Mouse (Mus musculus): ENCODE data around the gene Iqca. TPM values are rescaled to one million over a fixed set of nuclear protein-coding genes. Genes with fewer than 3 reads are reported as not detected.

The Iqca gene
- polyA plus RNA-seq, 1 experiment from 2014 or later = 0.16 TPM

DNA sequence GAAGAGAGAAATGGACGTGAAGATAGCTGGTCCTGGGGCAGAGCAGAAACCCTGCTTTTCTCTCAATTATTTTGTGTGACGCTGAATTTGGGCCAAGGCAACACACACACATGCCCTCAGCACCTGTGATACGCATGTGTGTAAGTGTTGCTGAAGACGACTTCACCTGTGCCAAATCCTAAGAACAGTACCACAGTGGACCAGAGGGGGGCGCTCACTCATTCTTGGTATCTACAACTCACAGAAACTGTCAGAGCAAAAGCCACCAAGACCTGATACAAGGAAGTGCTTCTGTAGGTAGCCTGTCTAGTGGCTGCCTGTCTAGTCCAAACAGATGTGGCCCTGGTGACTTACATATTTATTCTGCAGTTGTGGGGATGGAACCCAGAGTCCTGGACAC, 139.9 kb downstream of the Iqca start:
- H3K36me3 ChIP-seq (ENCODE audit: control insufficient read depth, insufficient read depth) = no peaks in the 10 kb centered on the region
- no peak overlapping the region for H3K27ac ChIP-seq (ENCODE audit: low read length)
- ATAC-seq (replicated peaks; ENCODE audit: extremely low read depth, insufficient read depth, low FRiP score) = no peak
- H3K9ac ChIP-seq (ENCODE audit: low read length) = no peak overlapping the region
- no peak overlapping the region for H3K4me2 ChIP-seq (ENCODE audit: low read depth, low read length)
- WGBS = 79% methylated on average over 5 of the region's 5 CpGs
- peaks cover 4% of the 10 kb centered on the region; the same call in 1 of the 2 replicates for H3K9me3 ChIP-seq (replicated peaks; ENCODE audit: control insufficient read depth, low read length)
- peaks cover 3% of the 10 kb centered on the region; the same call in 1 of the 2 replicates for H3K4me1 ChIP-seq (ENCODE audit: control insufficient read depth, insufficient read depth, low read length)
- no peaks in the 10 kb centered on the region for H3K27me3 ChIP-seq (ENCODE audit: control insufficient read depth, insufficient read depth, low read length)
- H3K4me3 ChIP-seq (ENCODE audit: low read length) = no peak overlapping the region

DNA sequence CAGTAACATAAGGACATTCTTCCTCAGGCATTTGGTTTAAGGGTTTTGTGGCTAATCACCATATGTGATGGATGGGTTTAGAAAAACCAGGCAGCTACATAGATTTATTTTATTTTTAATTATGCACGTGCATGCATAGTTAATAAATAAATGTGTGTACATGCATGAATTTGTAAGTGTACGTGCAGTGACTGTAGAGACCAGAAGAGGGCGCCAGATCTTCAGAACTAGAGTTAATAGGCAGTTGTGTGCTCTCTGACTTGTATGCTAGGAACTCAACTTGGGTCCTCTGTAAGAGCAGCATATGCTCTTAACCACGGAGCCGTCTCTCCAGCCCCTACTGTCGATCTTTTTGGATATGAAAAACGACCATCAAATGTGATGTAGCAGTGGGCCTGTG, 140.4 kb downstream of the Iqca start:
- H3K4me1 ChIP-seq (ENCODE audit: control insufficient read depth, insufficient read depth, low read length) = peaks cover 3% of the 10 kb centered on the region; the same call in 1 of the 2 replicates
- no peak overlapping the region for H3K4me2 ChIP-seq (ENCODE audit: low read depth, low read length)
- H3K27ac ChIP-seq (ENCODE audit: low read length) = no peak overlapping the region
- H3K9ac ChIP-seq (ENCODE audit: low read length) = no peak overlapping the region
- no peak overlapping the region for H3K4me3 ChIP-seq (ENCODE audit: low read length)
- peaks cover 4% of the 10 kb centered on the region; the same call in 1 of the 2 replicates for H3K9me3 ChIP-seq (replicated peaks; ENCODE audit: control insufficient read depth, low read length)
- H3K36me3 ChIP-seq (ENCODE audit: control insufficient read depth, insufficient read depth) = no peaks in the 10 kb centered on the region
- H3K27me3 ChIP-seq (ENCODE audit: control insufficient read depth, insufficient read depth, low read length) = no peaks in the 10 kb centered on the region
- ATAC-seq (replicated peaks; ENCODE audit: extremely low read depth, insufficient read depth, low FRiP score) = no peak
- 66% methylated on average over 7 of the region's 7 CpGs for WGBS

DNA sequence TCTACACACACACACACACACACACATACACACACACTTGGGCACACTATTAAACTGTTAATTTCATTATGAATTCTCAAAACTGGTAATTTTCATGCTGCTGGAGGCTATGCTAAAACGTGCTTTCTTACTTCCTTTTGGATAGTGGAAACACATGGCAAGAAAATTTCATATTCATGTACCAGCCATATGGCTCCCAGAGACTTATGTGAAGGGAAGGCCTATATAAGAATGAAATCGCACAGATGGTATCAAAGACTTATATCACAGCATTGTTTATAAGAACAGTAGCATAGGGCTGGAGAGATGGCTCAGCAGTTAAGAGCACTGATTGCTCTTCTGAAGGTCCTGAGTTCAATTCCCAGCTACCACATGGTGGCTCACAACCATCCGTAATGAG, 141.0 kb downstream of the Iqca start:
- no peaks in the 10 kb centered on the region; the same call in 1 of the 2 replicates for H3K4me1 ChIP-seq (ENCODE audit: control insufficient read depth, insufficient read depth, low read length)
- H3K4me3 ChIP-seq (ENCODE audit: low read length) = no peak overlapping the region
- no peaks in the 10 kb centered on the region for H3K36me3 ChIP-seq (ENCODE audit: control insufficient read depth, insufficient read depth)
- no peak overlapping the region for H3K4me2 ChIP-seq (ENCODE audit: low read depth, low read length)
- WGBS = 78% methylated on average over 3 of the region's 3 CpGs
- H3K9me3 ChIP-seq (replicated peaks; ENCODE audit: control insufficient read depth, low read length) = peaks cover 4% of the 10 kb centered on the region; the same call in 1 of the 2 replicates
- H3K9ac ChIP-seq (ENCODE audit: low read length) = no peak overlapping the region
- no peak overlapping the region for H3K27ac ChIP-seq (ENCODE audit: low read length)
- no peak for ATAC-seq (replicated peaks; ENCODE audit: extremely low read depth, insufficient read depth, low FRiP score)
- no peaks in the 10 kb centered on the region for H3K27me3 ChIP-seq (ENCODE audit: control insufficient read depth, insufficient read depth, low read length)

DNA sequence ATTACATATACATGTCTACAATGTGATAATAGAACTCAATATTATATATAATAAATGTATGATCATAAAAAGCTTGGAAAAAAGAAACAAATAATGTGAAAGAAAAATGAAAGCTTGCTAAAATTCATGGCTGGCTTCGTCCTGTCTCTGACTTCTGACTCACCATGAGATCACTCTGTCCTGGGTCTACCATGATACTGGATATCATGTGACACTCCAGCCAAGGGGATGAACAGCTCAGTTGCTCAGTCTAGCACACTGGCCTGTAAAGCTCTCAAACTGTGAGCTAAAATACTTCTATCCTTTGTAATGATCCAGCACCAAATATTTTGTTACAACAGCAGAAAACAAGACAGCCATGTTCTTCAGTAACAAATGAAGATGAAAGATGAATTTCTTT, 143.1 kb downstream of the Iqca start:
- Histone ChIP-seq H3K27ac (ENCODE audit: low read length) (no peak overlapping the region), H3K4me2 (ENCODE audit: low read depth, low read length) (no peak overlapping the region), H3K27me3 (ENCODE audit: control insufficient read depth, insufficient read depth, low read length) (no peaks in the 10 kb centered on the region), H3K9ac (ENCODE audit: low read length) (no peak overlapping the region), H3K9me3 (replicated peaks; ENCODE audit: control insufficient read depth, low read length) (peaks cover 4% of the 10 kb centered on the region; the same call in 1 of the 2 replicates), H3K4me3 (ENCODE audit: low read length) (no peak overlapping the region), H3K36me3 (ENCODE audit: control insufficient read depth, insufficient read depth) (no peaks in the 10 kb centered on the region), H3K4me1 (ENCODE audit: control insufficient read depth, insufficient read depth, low read length) (no peaks in the 10 kb centered on the region)
- no peak for ATAC-seq (replicated peaks; ENCODE audit: extremely low read depth, insufficient read depth, low FRiP score)
- WGBS = 78% methylated on average over 1 of the region's 1 CpGs

DNA sequence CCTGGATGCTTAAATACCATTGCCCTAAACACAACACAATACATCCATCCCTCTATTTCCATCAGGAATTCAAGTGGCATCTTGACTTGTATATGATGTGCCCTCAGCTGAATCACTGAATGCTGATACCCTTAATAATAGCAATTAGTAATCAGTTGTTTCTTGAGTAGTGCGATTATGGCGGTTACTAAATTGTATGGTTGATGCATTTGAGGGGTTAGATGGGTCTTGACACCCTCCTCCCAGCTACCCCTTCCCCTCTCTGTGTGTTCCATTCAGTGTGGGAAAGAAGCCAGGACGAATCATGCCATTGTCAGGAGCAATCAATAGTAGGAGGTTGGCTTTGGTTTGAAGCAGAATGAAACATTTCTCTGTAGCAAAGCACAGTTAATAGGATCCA, 144.0 kb downstream of the Iqca start:
- 89% methylated on average over 3 of the region's 3 CpGs for WGBS
- no peak for ATAC-seq (replicated peaks; ENCODE audit: extremely low read depth, insufficient read depth, low FRiP score)
- no peaks in the 10 kb centered on the region for H3K36me3 ChIP-seq (ENCODE audit: control insufficient read depth, insufficient read depth)

DNA sequence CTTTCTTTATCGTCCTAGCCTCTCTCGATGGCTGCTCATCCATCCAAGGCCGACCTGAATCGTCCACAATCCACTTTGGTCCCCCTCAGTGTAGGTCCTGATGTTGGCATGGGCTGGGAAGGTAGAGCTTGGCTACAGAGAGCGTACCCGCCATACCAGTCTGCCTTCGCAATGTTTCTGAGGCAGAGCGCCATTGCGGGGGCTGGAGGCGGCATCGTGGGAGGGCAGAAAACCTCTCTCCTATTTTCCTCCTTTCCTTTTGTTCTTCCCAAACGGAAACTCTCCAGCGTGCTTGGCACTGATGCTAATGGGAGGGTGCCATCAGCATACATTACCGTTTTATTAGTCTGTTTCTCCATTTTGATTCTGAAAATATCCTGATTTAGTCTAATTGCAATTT, 146.5 kb downstream of the Iqca start:
- H3K4me3 ChIP-seq (ENCODE audit: low read length) = no peak overlapping the region
- H3K27ac ChIP-seq (ENCODE audit: low read length) = no peak overlapping the region
- no peak overlapping the region for H3K4me2 ChIP-seq (ENCODE audit: low read depth, low read length)
- H3K4me1 ChIP-seq (ENCODE audit: control insufficient read depth, insufficient read depth, low read length) = no peaks in the 10 kb centered on the region
- H3K9me3 ChIP-seq (replicated peaks; ENCODE audit: control insufficient read depth, low read length) = no peaks in the 10 kb centered on the region
- no peak overlapping the region for H3K9ac ChIP-seq (ENCODE audit: low read length)
- H3K36me3 ChIP-seq (ENCODE audit: control insufficient read depth, insufficient read depth) = no peaks in the 10 kb centered on the region
- ATAC-seq (replicated peaks; ENCODE audit: extremely low read depth, insufficient read depth, low FRiP score) = no peak
- WGBS = 67% methylated on average over 14 of the region's 14 CpGs
- no peaks in the 10 kb centered on the region for H3K27me3 ChIP-seq (ENCODE audit: control insufficient read depth, insufficient read depth, low read length)

More for the DNA sequence above, 144.0 kb downstream of the Iqca start:
- Histone ChIP-seq H3K4me3 (ENCODE audit: low read length) (no peak overlapping the region), H3K4me1 (ENCODE audit: control insufficient read depth, insufficient read depth, low read length) (no peaks in the 10 kb centered on the region), H3K9ac (ENCODE audit: low read length) (no peak overlapping the region), H3K4me2 (ENCODE audit: low read depth, low read length) (no peak overlapping the region), H3K27ac (ENCODE audit: low read length) (no peak overlapping the region), H3K27me3 (ENCODE audit: control insufficient read depth, insufficient read depth, low read length) (no peaks in the 10 kb centered on the region), H3K9me3 (replicated peaks; ENCODE audit: control insufficient read depth, low read length) (peaks cover 4% of the 10 kb centered on the region; the same call in 1 of the 2 replicates)

DNA sequence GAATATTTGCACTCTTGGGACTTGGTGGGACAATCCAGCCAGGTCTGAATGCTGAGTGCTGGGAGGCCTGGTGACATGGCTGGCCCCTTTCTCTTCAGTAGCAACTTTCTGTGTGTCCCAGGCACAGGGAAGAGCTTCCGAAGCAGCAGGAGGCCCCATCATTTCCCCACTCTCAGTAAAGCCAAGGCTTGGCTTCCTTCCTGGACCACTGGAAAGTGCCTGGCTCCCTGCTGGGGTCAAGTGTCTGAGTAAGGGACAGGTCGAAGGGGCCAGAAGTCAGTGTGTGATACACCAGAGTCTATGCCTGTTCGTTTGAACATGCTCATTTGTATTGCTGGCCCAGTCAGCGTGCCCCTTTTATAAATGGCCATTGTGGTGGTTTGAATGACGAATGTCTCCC, 152.2 kb downstream of the Iqca start:
- Histone ChIP-seq H3K27me3 (ENCODE audit: control insufficient read depth, insufficient read depth, low read length) (no peaks in the 10 kb centered on the region), H3K4me2 (ENCODE audit: low read depth, low read length) (no peak overlapping the region), H3K27ac (ENCODE audit: low read length) (no peak overlapping the region), H3K36me3 (ENCODE audit: control insufficient read depth, insufficient read depth) (no peaks in the 10 kb centered on the region), H3K4me3 (ENCODE audit: low read length) (no peak overlapping the region), H3K9ac (ENCODE audit: low read length) (no peak overlapping the region), H3K4me1 (ENCODE audit: control insufficient read depth, insufficient read depth, low read length) (peaks cover 36% of the 10 kb centered on the region), H3K9me3 (replicated peaks; ENCODE audit: control insufficient read depth, low read length) (no peaks in the 10 kb centered on the region)
- WGBS = 58% methylated on average over 5 of the region's 5 CpGs
- ATAC-seq (replicated peaks; ENCODE audit: extremely low read depth, insufficient read depth, low FRiP score) = no peak

DNA sequence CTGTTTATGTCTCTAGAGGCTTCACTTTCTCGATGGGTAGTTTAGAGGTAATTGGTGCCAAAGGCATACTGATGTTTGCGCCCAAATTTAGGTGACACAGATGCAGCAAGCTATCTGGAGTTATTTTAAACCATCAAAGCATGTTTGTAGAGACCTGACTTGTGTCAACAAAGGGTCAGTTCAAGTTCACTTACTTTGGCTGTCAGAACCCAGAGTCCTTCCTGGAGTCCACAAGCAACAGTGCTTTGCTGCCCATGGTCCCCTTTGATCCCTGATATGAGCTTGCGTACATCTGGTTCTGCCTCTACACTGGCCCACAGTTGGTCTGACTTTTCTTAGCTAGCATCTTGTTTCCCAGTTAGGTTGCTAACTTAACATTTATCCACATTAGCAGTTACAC, 153.3 kb downstream of the Iqca start:
- H3K4me1 ChIP-seq (ENCODE audit: control insufficient read depth, insufficient read depth, low read length) = peaks cover 36% of the 10 kb centered on the region
- H3K9me3 ChIP-seq (replicated peaks; ENCODE audit: control insufficient read depth, low read length) = no peaks in the 10 kb centered on the region
- no peak overlapping the region for H3K4me3 ChIP-seq (ENCODE audit: low read length)
- ATAC-seq (replicated peaks; ENCODE audit: extremely low read depth, insufficient read depth, low FRiP score) = no peak
- no peaks in the 10 kb centered on the region for H3K27me3 ChIP-seq (ENCODE audit: control insufficient read depth, insufficient read depth, low read length)
- no peaks in the 10 kb centered on the region for H3K36me3 ChIP-seq (ENCODE audit: control insufficient read depth, insufficient read depth)
- peak overlapping the region; percentile 48; the same call in 1 of the 2 replicates for H3K9ac ChIP-seq (ENCODE audit: low read length)
- 47% methylated on average over 3 of the region's 3 CpGs for WGBS
- peak overlapping the region; percentile 28; the same call in 1 of the 2 replicates for H3K4me2 ChIP-seq (ENCODE audit: low read depth, low read length)
- H3K27ac ChIP-seq (ENCODE audit: low read length) = peak overlapping the region; percentile 94

DNA sequence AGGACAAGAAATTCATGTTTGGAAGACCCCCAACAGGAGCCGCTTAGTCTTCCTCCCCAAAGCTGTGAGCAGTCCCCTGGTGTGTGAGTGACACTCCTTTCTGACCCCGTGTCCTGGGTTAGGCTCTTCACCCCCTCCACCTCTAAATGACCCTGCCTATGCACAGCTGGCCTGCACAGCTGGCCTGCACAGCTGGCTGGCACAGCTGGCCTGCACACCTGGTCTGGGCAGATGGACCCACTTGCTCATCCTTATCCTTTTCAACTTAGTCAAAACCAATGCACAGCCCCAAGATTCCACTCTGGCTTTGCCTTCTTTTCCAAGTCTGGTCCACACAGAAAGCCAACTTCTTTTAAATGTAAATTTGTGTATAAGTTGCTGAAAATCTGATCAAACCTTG, 154.5 kb downstream of the Iqca start:
- peak overlapping the region; percentile 14; the same call in 1 of the 2 replicates for H3K9ac ChIP-seq (ENCODE audit: low read length)
- H3K36me3 ChIP-seq (ENCODE audit: control insufficient read depth, insufficient read depth) = no peaks in the 10 kb centered on the region
- peak overlapping the region; percentile 94 for H3K27ac ChIP-seq (ENCODE audit: low read length)
- H3K4me2 ChIP-seq (ENCODE audit: low read depth, low read length) = peak overlapping the region; percentile 48; the same call in 1 of the 2 replicates
- H3K27me3 ChIP-seq (ENCODE audit: control insufficient read depth, insufficient read depth, low read length) = peaks cover 5% of the 10 kb centered on the region
- H3K4me1 ChIP-seq (ENCODE audit: control insufficient read depth, insufficient read depth, low read length) = peaks cover 36% of the 10 kb centered on the region
- H3K4me3 ChIP-seq (ENCODE audit: low read length) = no peak overlapping the region
- ATAC-seq (replicated peaks; ENCODE audit: extremely low read depth, insufficient read depth, low FRiP score) = no peak
- no peaks in the 10 kb centered on the region for H3K9me3 ChIP-seq (replicated peaks; ENCODE audit: control insufficient read depth, low read length)
- WGBS = 46% methylated on average over 2 of the region's 2 CpGs

Data from heart, embryonic 16.5 days (tissue).